Mouse (Mus musculus) CH12.LX (cell line): ENCODE data around the gene Lonp2. TPM values are rescaled to one million over a fixed set of nuclear protein-coding genes. Genes with fewer than 3 reads are reported as not detected.

Experiments used
- DNase-seq: peaks from one replicate; pipeline ENCODE4 v3.0.0-alpha.2; 2013; ENCODE audit errors: extremely low read depth
- H3K27ac ChIP-seq: 2 replicates; pipeline ENCODE4 v1.5.1; 2012; ENCODE audit warnings: low read depth, mild to moderate bottlenecking, control low read depth, moderate library complexity; ENCODE audit not compliant: insufficient read depth
- H3K27me3 ChIP-seq: replicated peaks from 2 replicates; pipeline ENCODE3; 2012; ENCODE audit warnings: inconsistent platforms
- H3K36me3 ChIP-seq, 2 experiments: replicated peaks in 1 of 2; 2 replicates each; pipeline versions ENCODE3 to v1.6.1; 2012; ENCODE audit warnings: inconsistent platforms in 1 of 2, low read length in 1 of 2, mild to moderate bottlenecking in 1 of 2, mixed read lengths in 1 of 2, moderate library complexity in 1 of 2; ENCODE audit not compliant: control insufficient read depth in 1 of 2, insufficient read depth in 1 of 2
- H3K4me1 ChIP-seq, 2 experiments: 2 replicates each; pipeline ENCODE4 v1.6.1; 2012; ENCODE audit warnings: inconsistent platforms in 1 of 2, moderate library complexity in 1 of 2; ENCODE audit not compliant: insufficient read depth in 2 of 2, control insufficient read depth in 1 of 2
- H3K4me2 ChIP-seq: 2 replicates; pipeline ENCODE4 v1.6.1; 2012; ENCODE audit warnings: low read depth, mild to moderate bottlenecking, control low read depth; ENCODE audit not compliant: poor library complexity, insufficient read depth, severe bottlenecking
- H3K4me3 ChIP-seq, 3 experiments: fragments of 150-350 bp in 1 of 3; sonication (generic) in 1 of 3; replicated peaks in 1 of 3; 2 replicates each; pipeline versions ENCODE3 to v1.5.1; 2011 to 2012; ENCODE audit warnings: low read depth in 2 of 3, low read length in 2 of 3, mild to moderate bottlenecking in 2 of 3, moderate library complexity in 2 of 3, control low read depth in 1 of 3, improper control_type of control experiment in 1 of 3, inconsistent platforms in 1 of 3, mixed read lengths in 1 of 3; ENCODE audit not compliant: poor library complexity in 1 of 3
- H3K79me2 ChIP-seq: replicated peaks from 2 replicates; pipeline ENCODE4 v1.6.1; 2012; ENCODE audit warnings: mild to moderate bottlenecking, moderate library complexity; ENCODE audit not compliant: control insufficient read depth, poor library complexity, insufficient read depth, severe bottlenecking; ENCODE audit errors: extremely low read depth
- H3K9ac ChIP-seq: 2 replicates; pipeline ENCODE4 v1.6.1; 2012; ENCODE audit warnings: low read depth, mild to moderate bottlenecking, control low read depth, moderate library complexity; ENCODE audit not compliant: insufficient read depth
- H3K9me3 ChIP-seq: replicated peaks from 2 replicates; pipeline ENCODE3; 2012; ENCODE audit warnings: low read length, inconsistent platforms, mixed read lengths
- CHD2 ChIP-seq: IDR thresholded peaks from 2 replicates; pipeline ENCODE4 v1.6.1; 2011; ENCODE audit warnings: low read length, improper control_type of control experiment
- E2F4 ChIP-seq: IDR thresholded peaks from 2 replicates; pipeline ENCODE4 v1.6.1; 2011; ENCODE audit warnings: low read depth, low read length, improper control_type of control experiment; ENCODE audit not compliant: insufficient replicate concordance
- ELF1 ChIP-seq: IDR thresholded peaks from 2 replicates; pipeline ENCODE4 v1.6.1; 2014; ENCODE audit warnings: low read depth, mild to moderate bottlenecking, inconsistent platforms, low read length, improper control_type of control experiment
- EP300 ChIP-seq: IDR thresholded peaks from 2 replicates; pipeline ENCODE4 v1.6.1; 2011; ENCODE audit warnings: low read length, improper control_type of control experiment
- JUN ChIP-seq: IDR thresholded peaks from 2 replicates; pipeline ENCODE4 v1.6.1; 2011; ENCODE audit warnings: low read depth, mild to moderate bottlenecking, low read length, improper control_type of control experiment, moderate library complexity; ENCODE audit not compliant: insufficient read depth
- MAX ChIP-seq: IDR thresholded peaks from 2 replicates; pipeline ENCODE4 v1.6.1; 2011; ENCODE audit warnings: low read length, improper control_type of control experiment
- MXI1 ChIP-seq: IDR thresholded peaks from 2 replicates; pipeline ENCODE4 v1.6.1; 2011; ENCODE audit warnings: mild to moderate bottlenecking, low read depth, low read length, improper control_type of control experiment
- PAX5 ChIP-seq: IDR thresholded peaks from 2 replicates; pipeline ENCODE4 v1.6.1; 2012; ENCODE audit warnings: low read length, inconsistent platforms, mixed read lengths
- UBTF ChIP-seq: IDR thresholded peaks from 2 replicates; pipeline ENCODE4 v1.6.1; 2012; ENCODE audit warnings: low read depth, mild to moderate bottlenecking, inconsistent platforms, low read length, improper control_type of control experiment, moderate library complexity
- dilution Hi-C: fragments of 300-500 bp; cut with MboI; formaldehyde crosslinking; loops from 2 replicates; pipeline ENCODE4 v1.14.3; 2020; ENCODE audit warnings: low sequenced_read_pairs; ENCODE audit not compliant: extremely low pct_unique_long_range_greater_than_20kb, extremely low pct_ligation_motif_present
- in situ Hi-C: fragments of 300-500 bp; cut with MboI; formaldehyde crosslinking; loops from 3 replicates; pipeline ENCODE4 v1.14.3; 2019; ENCODE audit warnings: low sequenced_read_pairs, low pct_ligation_motif_present, low pct_unique_long_range_greater_than_20kb, mixed read lengths
- polyA plus RNA-seq: library from polyadenylated mRNA; unstranded; fragments of >175 nt; gene quantifications from 2 replicates; pipeline ENCODE4 v1.2.1, GENCODE M21; 2012; ENCODE audit warnings: low read depth; ENCODE audit not compliant: insufficient read length
- total RNA-seq, 2 experiments: library from RNA; depleted of rRNA; stranded (reverse); fragments of 300-350 nt in 1 of 2; fragments of >200 nt in 1 of 2; gene quantifications; 2 replicates each; pipeline ENCODE4 v1.2.3; 2012 to 2014

Lonp2 gene
- total and polyA plus RNA-seq, 3 experiments: 25.6 to 27.8 (median 26.4) TPM

GRCm38 (mm10) chr8:86768499-86768898 is 144.7 kb downstream of the Lonp2 start:
- no peak for DNase-seq
- TF ChIP-seq ELF1: no peak
- TF ChIP-seq, all 38 proteins: peak for 0
- in situ Hi-C loops (no loop called here), dilution Hi-C loops (no loop called here)
- H3K9ac ChIP-seq: no peak overlapping the region
- no peaks in the 10 kb centered on the region for H3K9me3 ChIP-seq
- no peaks in the 10 kb centered on the region for H3K36me3 ChIP-seq
- H3K4me2 ChIP-seq: no peak overlapping the region
- peaks cover 2% of the 10 kb centered on the region for H3K27me3 ChIP-seq
- no peak overlapping the region for H3K4me3 ChIP-seq
- H3K27ac ChIP-seq: no peak overlapping the region
- no peaks in the 10 kb centered on the region for H3K79me2 ChIP-seq
- no peaks in the 10 kb centered on the region; a peak in 1 of 4 replicates for H3K4me1 ChIP-seq

DNA sequence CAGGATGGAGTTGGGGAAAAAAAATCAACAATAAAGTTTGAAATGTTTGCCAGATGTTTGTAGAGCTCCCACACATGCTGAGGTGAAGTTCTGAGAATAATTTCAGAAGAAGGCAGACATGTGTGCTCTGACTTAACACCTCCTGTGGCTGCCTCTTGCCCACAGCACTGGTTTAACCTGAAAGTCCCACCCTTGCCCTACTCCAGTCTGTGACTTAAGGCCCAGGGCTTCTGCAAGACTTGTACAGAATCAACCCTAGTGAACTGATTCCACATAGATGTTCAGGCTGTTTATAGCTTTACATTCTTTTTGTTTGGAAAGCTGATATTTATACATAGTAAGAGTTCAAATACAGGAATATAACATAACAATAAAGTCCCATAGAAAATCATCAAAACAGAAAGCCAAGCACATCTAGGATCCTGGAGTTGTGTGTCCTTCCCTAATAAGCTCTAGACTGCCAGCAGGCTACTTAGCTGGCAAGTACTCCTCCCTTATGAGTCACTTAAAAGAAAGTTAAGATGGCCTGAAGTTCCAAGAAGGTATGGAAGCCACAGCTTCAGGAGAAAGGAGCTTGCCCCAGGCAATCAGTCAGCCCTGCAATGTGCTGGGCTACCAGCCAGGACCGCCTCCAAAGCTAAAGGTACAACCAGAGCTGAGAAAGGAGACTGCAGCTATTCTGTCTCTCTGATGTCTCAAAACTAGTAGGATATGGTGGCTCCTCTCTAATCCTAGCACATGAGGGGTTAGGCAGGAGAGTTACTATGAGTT is 146.3 kb downstream of the Lonp2 start:
- in situ Hi-C loops (no loop called here), dilution Hi-C loops (no loop called here)
- Histone ChIP-seq H3K4me3 (no peak overlapping the region), H3K4me2 (no peak overlapping the region), H3K9me3 (no peaks in the 10 kb centered on the region), H3K27me3 (peaks cover 2% of the 10 kb centered on the region), H3K79me2 (no peaks in the 10 kb centered on the region), H3K9ac (no peak overlapping the region), H3K4me1 (peaks cover 3% of the 10 kb centered on the region in 2 experiments; a peak in 2 of 4 replicates), H3K36me3 (no peaks in the 10 kb centered on the region)
- no peak for TF ChIP-seq EP300
- TF ChIP-seq MAX: no peak
- TF ChIP-seq CHD2: no peak
- TF ChIP-seq PAX5: no peak
- no peak for TF ChIP-seq UBTF
- TF ChIP-seq JUN: no peak
- no peak for TF ChIP-seq E2F4
- no peak for TF ChIP-seq MXI1
- TF ChIP-seq, all 38 proteins: peak for 0
- no peak for DNase-seq
- no peak overlapping the region for H3K27ac ChIP-seq

Other genes starting within 250 kb of the Lonp2 start
- not detected in 2 replicates for gene Abcc12, start 43.4 kb upstream of the Lonp2 start, total RNA-seq (2012; rRNA removed)
- not detected in 2 replicates for gene Abcc12, start 43.4 kb upstream of the Lonp2 start, total RNA-seq (2014; rRNA removed)
- not detected in 2 replicates for gene Abcc12, start 43.4 kb upstream of the Lonp2 start, polyA plus RNA-seq
- 0.13 and 0.42 TPM in 2 replicates for gene Gm10638, start 121.7 kb downstream of the Lonp2 start, total RNA-seq (2012; rRNA removed)
- gene Gm10638, start 121.7 kb downstream of the Lonp2 start, total RNA-seq (2014; rRNA removed): not detected in 2 replicates
- gene Gm10638, start 121.7 kb downstream of the Lonp2 start, polyA plus RNA-seq: not detected in 2 replicates
- gene Siah1a, start 121.9 kb downstream of the Lonp2 start, total RNA-seq (2012; rRNA removed): 5.1 and 5.9 TPM in 2 replicates
- 11.1 and 12.2 TPM in 2 replicates for gene Siah1a, start 121.9 kb downstream of the Lonp2 start, total RNA-seq (2014; rRNA removed)
- gene Siah1a, start 121.9 kb downstream of the Lonp2 start, polyA plus RNA-seq: 7.0 and 8.0 TPM in 2 replicates